Mouse (Mus musculus): Measurements from ENCODE around the gene Sult1a1.

Gene Sult1a1

GRCm38 (mm10) chr7:126624774-126625173, 51.5 kb downstream of the Sult1a1 start:
- DNase-seq (ENCODE audit: low read depth, low spot score), result peak; percentile 58

- no peak for DNase-seq (ENCODE audit: low read depth, low spot score)
These were observed 52.9 kb downstream of the Sult1a1 start for GRCm38 (mm10) chr7:126623381-126623780.
